ENCODE assay signal across 10 mouse cellular contexts in genomic region chr2:121408160-121408559, GRCm38 (mm10). TPM values are rescaled to one million over a fixed set of nuclear protein-coding genes. Genes with fewer than 3 reads are reported as not detected.
A peak's percentile ranks its signal among the peaks of the same experiment; 100 is the strongest.
DNase-seq lines count a peak whose midpoint lies in the region; ATAC-seq and TF ChIP-seq lines count a peak whose summit lies in the region.
"Had no signal": no experiment of that assay in that cellular context is flagged by ENCODE, and none has a peak within 500 bp of the region (broad histone marks: within the 10 kb centered on the region; RNA-seq: fewer than 3 reads in every experiment).

No protein-coding gene starts in this region.

- intact Hi-C loops in left cerebral cortex, adult 2 months (cut with DNase I), result no loop called here

- no peaks in the 10 kb centered on the region for H3K36me3 ChIP-seq in intestine, postnatal 0 days (ENCODE audit: control insufficient read depth, insufficient read depth)

- H3K4me2 ChIP-seq in intestine, postnatal 0 days (replicated peaks; ENCODE audit: low read depth), result no peak overlapping the region

- peak; percentile 25 to 56 for DNase-seq in cerebellum, adult 18-20 months
- DNase-seq in cerebellum, adult 8-10 months, result no peak
- no peak for DNase-seq in left cerebral cortex, adult 2 months (ENCODE audit: extremely low spot score in 1 of 2, low spot score in 2 of 2)
- no peak for DNase-seq in left cerebral cortex, adult 8-10 months (ENCODE audit: low spot score in 2 of 2)
- peak; percentile 51 for DNase-seq in adrenal gland, postnatal 25 days
- peak; percentile 62 for DNase-seq in mesoderm, embryonic 11.5 days (ENCODE audit: low read depth, low spot score)
- peak; percentile 62 for DNase-seq in thymus, postnatal 36 days

- no peaks in the 10 kb centered on the region for H3K27me3 ChIP-seq in intestine, postnatal 0 days (replicated peaks; ENCODE audit: control insufficient read depth, insufficient read depth, low read length)

- no peaks in the 10 kb centered on the region for H3K4me1 ChIP-seq in intestine, postnatal 0 days (replicated peaks; ENCODE audit: control insufficient read depth, insufficient read depth, low read length)

- peak; percentile 42; the same call in 1 of the 2 replicates for ATAC-seq in intestine, postnatal 0 days

- no peaks in the 10 kb centered on the region for H3K9me3 ChIP-seq in intestine, postnatal 0 days (ENCODE audit: control insufficient read depth)

- H3K9ac ChIP-seq in intestine, postnatal 0 days (ENCODE audit: low read depth, low read length), result no peak overlapping the region

- peak; percentile 58 for TF ChIP-seq CTCF in left cerebral cortex, adult 2 months (IDR thresholded peaks at IDR 0.05)
- TF ChIP-seq CTCF in intestine, postnatal 0 days (IDR thresholded peaks at IDR 0.05; ENCODE audit: low read depth), result peak; percentile 76

- H3K4me3 ChIP-seq in left cerebral cortex, adult 2 months, result no peak overlapping the region
- H3K4me3 ChIP-seq in intestine, postnatal 0 days (ENCODE audit: low read depth, low read length), result no peak overlapping the region

- WGBS in intestine, postnatal 0 days, result 34% methylated on average over 4 of the region's 4 CpGs

- no peak overlapping the region for H3K27ac ChIP-seq in left cerebral cortex, adult 2 months
- H3K27ac ChIP-seq in intestine, postnatal 0 days (ENCODE audit: low read depth, low read length), result no peak overlapping the region

RNA-seq across cellular contexts. Expression of gene Pdia3, which starts 5.4 kb away (rescaled TPM):
- 100 to 1,000 TPM; 170 to 202 TPM for total RNA-seq in left cerebral cortex, adult 2 months (2021)
- 100 to 1,000 TPM; 140 to 171 (median 153) TPM for total RNA-seq in left cerebral cortex, adult 8-10 months (2022)
- total RNA-seq in adrenal gland, postnatal 25 days (2021), result 377 and 379 TPM in 2 replicates
- polyA plus RNA-seq in intestine, postnatal 0 days (2015; fragmentation: Nextera tagmentation; extraction: Ambion mirVana), result 325 and 353 TPM in 2 replicates

RNA-seq across cellular contexts. Expression of gene Catsper2, which starts 5.4 kb away (rescaled TPM):
- 1 to 10 TPM; 3.6 to 4.2 TPM for total RNA-seq in left cerebral cortex, adult 2 months (2021)
- total RNA-seq in left cerebral cortex, adult 8-10 months (2022), result 1 to 10 TPM; 4.2 to 5.9 (median 5.1) TPM
- total RNA-seq in adrenal gland, postnatal 25 days (2021), result 2.3 and 4.0 TPM in 2 replicates
- 1.3 and 1.6 TPM in 2 replicates for polyA plus RNA-seq in intestine, postnatal 0 days (2015; fragmentation: Nextera tagmentation; extraction: Ambion mirVana)

RNA-seq across cellular contexts. Expression of gene Strc, which starts 21.2 kb away (rescaled TPM):
- under 1 TPM; 0.11 to 0.12 TPM for total RNA-seq in left cerebral cortex, adult 2 months (2021)
- total RNA-seq in left cerebral cortex, adult 8-10 months (2022), result under 1 TPM; 0.09 to 0.91 (median 0.32) TPM
- total RNA-seq in adrenal gland, postnatal 25 days (2021), result not detected in 2 replicates
- polyA plus RNA-seq in intestine, postnatal 0 days (2015; fragmentation: Nextera tagmentation; extraction: Ambion mirVana), result 0.01 and 0.05 TPM in 2 replicates
- polyA plus RNA-seq: heart, embryonic 16.5 days; neural tube, embryonic 11.5 days had no signal

RNA-seq across cellular contexts. Expression of gene Ell3, which starts 35.9 kb away (rescaled TPM):
- total RNA-seq in left cerebral cortex, adult 2 months (2021), result not detected
- not detected for total RNA-seq in left cerebral cortex, adult 8-10 months (2022)
- total RNA-seq in adrenal gland, postnatal 25 days (2021), result 0.49 TPM in 1 of 2 replicates, not detected in the other
- 1.9 and 2.6 TPM in 2 replicates for polyA plus RNA-seq in intestine, postnatal 0 days (2015; fragmentation: Nextera tagmentation; extraction: Ambion mirVana)

RNA-seq across cellular contexts. Expression of gene Serf2, which starts 40.8 kb away (rescaled TPM):
- 100 to 1,000 TPM; 152 to 164 TPM for total RNA-seq in left cerebral cortex, adult 2 months (2021)
- 100 to 1,000 TPM; 116 to 169 (median 143) TPM for total RNA-seq in left cerebral cortex, adult 8-10 months (2022)
- 351 and 386 TPM in 2 replicates for total RNA-seq in adrenal gland, postnatal 25 days (2021)
- 608 and 648 TPM in 2 replicates for polyA plus RNA-seq in intestine, postnatal 0 days (2015; fragmentation: Nextera tagmentation; extraction: Ambion mirVana)

Comparison
In these comparisons a context has a peak if more than half of its experiments do, and no peak if none do; other contexts are left out.
1. DNase-seq: peak in cerebellum, adult 18-20 months (2 of 2), adrenal gland, postnatal 25 days (single experiment), mesoderm, embryonic 11.5 days (single experiment) and thymus, postnatal 36 days (2 of 2); none in cerebellum, adult 8-10 months (single experiment), left cerebral cortex, adult 2 months (0 of 2) and left cerebral cortex, adult 8-10 months (0 of 2).